Mouse (Mus musculus) cortical plate, adult 2 months (tissue): ENCODE data around the gene Kcnj16.

Experiments used
- CTCF ChIP-seq: fragments of 200-500 bp; IDR thresholded peaks from 2 replicates; pipeline ENCODE4 v1.5.1; 2011; ENCODE audit warnings: mild to moderate bottlenecking, control low read depth, low read length; ENCODE audit not compliant: insufficient read depth; ENCODE audit errors: extremely low read depth
- POLR2A ChIP-seq: fragments of 200-500 bp; IDR thresholded peaks from 2 replicates; pipeline ENCODE4 v1.6.1; 2011; ENCODE audit warnings: mild to moderate bottlenecking, low read length, control low read depth; ENCODE audit not compliant: insufficient read depth; ENCODE audit errors: extremely low read depth

- TF ChIP-seq POLR2A, result no peak
- no peak for TF ChIP-seq CTCF
Measured at GRCm38 (mm10) chr11:110985508-110985907, 17.7 kb downstream of the Kcnj16 start.
